ENCODE assay signal across 9 mouse cellular contexts in genomic region chr6:117825369-117825768, GRCm38 (mm10). TPM values are rescaled to one million over a fixed set of nuclear protein-coding genes. Genes with fewer than 3 reads are reported as not detected.
A peak's percentile ranks its signal among the peaks of the same experiment; 100 is the strongest.
DNase-seq lines count a peak whose midpoint lies in the region; ATAC-seq and TF ChIP-seq lines count a peak whose summit lies in the region.
"Had no signal": no experiment of that assay in that cellular context is flagged by ENCODE, and none has a peak within 500 bp of the region (broad histone marks: within the 10 kb centered on the region; RNA-seq: fewer than 3 reads in every experiment).

No protein-coding gene starts in this region.

- no peak overlapping the region for H3K27ac ChIP-seq in testis, adult 2 months (ENCODE audit: control insufficient read depth, insufficient read depth, low read depth, low read length)
- no peak overlapping the region for H3K27ac ChIP-seq in forebrain, embryonic 14.5 days (ENCODE audit: low read depth, low read length)
- no peak overlapping the region for H3K27ac ChIP-seq in hindbrain, embryonic 15.5 days (replicated peaks)
- H3K27ac ChIP-seq in midbrain, embryonic 12.5 days (replicated peaks): no peak overlapping the region
- H3K27ac ChIP-seq: embryonic facial prominence, embryonic 13.5 days had no signal

- peaks cover 10% of the 10 kb centered on the region for H3K4me1 ChIP-seq in testis, adult 2 months (ENCODE audit: control insufficient read depth, insufficient read depth, low read length)
- no peaks in the 10 kb centered on the region for H3K4me1 ChIP-seq in forebrain, embryonic 14.5 days (ENCODE audit: control insufficient read depth, insufficient read depth, low read length)
- H3K4me1 ChIP-seq in hindbrain, embryonic 15.5 days (replicated peaks): no peaks in the 10 kb centered on the region
- no peaks in the 10 kb centered on the region for H3K4me1 ChIP-seq in midbrain, embryonic 12.5 days

- TF ChIP-seq CTCF in testis, adult 2 months (IDR thresholded peaks at IDR 0.05; ENCODE audit: control insufficient read depth, insufficient read depth, insufficient replicate concordance, low read depth, low read length): peak; percentile 53; the same call in 1 of the 2 replicates

- WGBS in forebrain, embryonic 14.5 days: 18% methylated on average over 4 of the region's 4 CpGs
- WGBS in hindbrain, embryonic 15.5 days: 15% methylated on average over 4 of the region's 4 CpGs
- WGBS in midbrain, embryonic 12.5 days: 19% methylated on average over 4 of the region's 4 CpGs

- no peak overlapping the region for H3K9ac ChIP-seq in forebrain, embryonic 14.5 days (ENCODE audit: low read length)
- H3K9ac ChIP-seq in hindbrain, embryonic 15.5 days: no peak overlapping the region
- no peak overlapping the region for H3K9ac ChIP-seq in midbrain, embryonic 12.5 days (replicated peaks)
- H3K9ac ChIP-seq: embryonic facial prominence, embryonic 13.5 days had no signal

- no peaks in the 10 kb centered on the region for H3K9me3 ChIP-seq in forebrain, embryonic 14.5 days (replicated peaks; ENCODE audit: control insufficient read depth, low read length)
- H3K9me3 ChIP-seq in hindbrain, embryonic 15.5 days: no peaks in the 10 kb centered on the region
- H3K9me3 ChIP-seq in midbrain, embryonic 12.5 days: no peaks in the 10 kb centered on the region
- H3K9me3 ChIP-seq: embryonic facial prominence, embryonic 13.5 days had no signal

- intact Hi-C loops in left cerebral cortex, postnatal 14 days (cut with DNase I): loop anchor here (1.0 to 5.0 kb wide), 3 partner anchors 657 to 1173 kb away; partner anchors contain the start of genes Cxcl12 and Depp1

- H3K4me2 ChIP-seq in forebrain, embryonic 14.5 days (ENCODE audit: low read length): no peak overlapping the region
- H3K4me2 ChIP-seq in hindbrain, embryonic 15.5 days: no peak overlapping the region
- no peak overlapping the region for H3K4me2 ChIP-seq in midbrain, embryonic 12.5 days (replicated peaks)
- H3K4me2 ChIP-seq: embryonic facial prominence, embryonic 13.5 days had no signal

- 0 out of 2 replicates have a peak, but pooled peaks have one; percentile 58 for ATAC-seq in cerebellum, adult (ENCODE audit: insufficient number of reproducible peaks, low FRiP score, low TSS enrichment)
- peak; percentile 80 for ATAC-seq in forebrain, embryonic 14.5 days
- peak; percentile 71; the same call in 1 of the 2 replicates for ATAC-seq in hindbrain, embryonic 15.5 days (ENCODE audit: low FRiP score, low read depth)
- peak; percentile 71; the same call in 1 of the 2 replicates for ATAC-seq in midbrain, embryonic 12.5 days (ENCODE audit: low FRiP score, low read depth)

- TF ChIP-seq POLR2A in testis, adult 2 months (IDR thresholded peaks at IDR 0.05; ENCODE audit: control insufficient read depth, low read depth, low read length): no peak

- no peak for DNase-seq in testis, postnatal 14 days (ENCODE audit: low spot score)
- DNase-seq in forebrain, embryonic 14.5 days (ENCODE audit: low spot score): peak; percentile 87
- peak; percentile 46 to 71 for DNase-seq in left cerebral cortex, postnatal 14 days (ENCODE audit: low spot score in 2 of 2)
- peak; percentile 79 for DNase-seq in splenic B cell, adult 2 months (ENCODE audit: low read depth, low spot score)

- no peak overlapping the region for H3K4me3 ChIP-seq in testis, adult 2 months (ENCODE audit: control insufficient read depth, low read depth, low read length)
- no peak overlapping the region for H3K4me3 ChIP-seq in forebrain, embryonic 14.5 days (ENCODE audit: low read depth, low read length)
- no peak overlapping the region for H3K4me3 ChIP-seq in hindbrain, embryonic 15.5 days
- H3K4me3 ChIP-seq in midbrain, embryonic 12.5 days: no peak overlapping the region
- H3K4me3 ChIP-seq: embryonic facial prominence, embryonic 13.5 days had no signal

- no peaks in the 10 kb centered on the region for H3K36me3 ChIP-seq in testis, adult 2 months (ENCODE audit: control insufficient read depth, insufficient read depth, low read length)
- no peaks in the 10 kb centered on the region for H3K36me3 ChIP-seq in forebrain, embryonic 14.5 days (ENCODE audit: control insufficient read depth, insufficient read depth, low read length)
- no peaks in the 10 kb centered on the region for H3K36me3 ChIP-seq in hindbrain, embryonic 15.5 days
- H3K36me3 ChIP-seq in midbrain, embryonic 12.5 days: no peaks in the 10 kb centered on the region
- H3K36me3 ChIP-seq in splenic B cell, adult 2 months (ENCODE audit: control insufficient read depth, insufficient read depth, low read length, poor library complexity, severe bottlenecking): no peaks in the 10 kb centered on the region
- H3K36me3 ChIP-seq: embryonic facial prominence, embryonic 13.5 days had no signal

- H3K27me3 ChIP-seq in testis, adult 2 months (ENCODE audit: control insufficient read depth, insufficient read depth, low read length): no peaks in the 10 kb centered on the region
- H3K27me3 ChIP-seq in forebrain, embryonic 14.5 days (replicated peaks; ENCODE audit: control insufficient read depth, insufficient read depth, low read length): no peaks in the 10 kb centered on the region
- H3K27me3 ChIP-seq in hindbrain, embryonic 15.5 days: peaks cover 3% of the 10 kb centered on the region; the same call in 1 of the 2 replicates
- peaks cover 71% of the 10 kb centered on the region for H3K27me3 ChIP-seq in midbrain, embryonic 12.5 days
- H3K27me3 ChIP-seq in splenic B cell, adult 2 months (ENCODE audit: control insufficient read depth, insufficient read depth, low read length, poor library complexity, severe bottlenecking): no peaks in the 10 kb centered on the region

RNA-seq across cellular contexts. Expression of gene Zfp637, which starts 15.6 kb away (rescaled TPM):
- polyA plus RNA-seq in testis, adult 2 months (2012; rRNA removed): 6.0 and 8.6 TPM in 2 replicates
- 244 and 252 TPM in 2 replicates for polyA plus RNA-seq in forebrain, embryonic 14.5 days (2014; fragmentation: Nextera tagmentation; extraction: Ambion mirVana)
- 133 and 137 TPM in 2 replicates for polyA plus RNA-seq in hindbrain, embryonic 15.5 days (2015; fragmentation: Nextera tagmentation; extraction: Ambion mirVana)
- total RNA-seq in left cerebral cortex, postnatal 14 days (2021): 10 to 100 TPM; 58.4 to 58.9 TPM
- polyA plus RNA-seq in midbrain, embryonic 12.5 days (2016; fragmentation: Nextera tagmentation; extraction: Ambion mirVana): 118 and 134 TPM in 2 replicates

RNA-seq across cellular contexts. Expression of gene Zfp239, which starts 36.5 kb away (rescaled TPM):
- polyA plus RNA-seq in testis, adult 2 months (2012; rRNA removed): 4.6 TPM in 2 replicates
- polyA plus RNA-seq in forebrain, embryonic 14.5 days (2014; fragmentation: Nextera tagmentation; extraction: Ambion mirVana): 14.9 and 15.3 TPM in 2 replicates
- polyA plus RNA-seq in hindbrain, embryonic 15.5 days (2015; fragmentation: Nextera tagmentation; extraction: Ambion mirVana): 13.5 and 16.9 TPM in 2 replicates
- 10 to 100 TPM; 40.2 to 46.0 TPM for total RNA-seq in left cerebral cortex, postnatal 14 days (2021)
- polyA plus RNA-seq in midbrain, embryonic 12.5 days (2016; fragmentation: Nextera tagmentation; extraction: Ambion mirVana): 11.4 and 12.7 TPM in 2 replicates

Comparison
In these comparisons a context has a peak if more than half of its experiments do, and no peak if none do; other contexts are left out.
1. RNA of gene Zfp637, which starts 15.6 kb away (polyA plus RNA-seq): 244 to 252 TPM in forebrain, embryonic 14.5 days, 133 to 137 TPM in hindbrain, embryonic 15.5 days and 118 to 134 TPM in midbrain, embryonic 12.5 days; 6.0 to 8.6 TPM in testis, adult 2 months; every median in the first group is over 10 times any median in the second.
2. Peak in every context shown above with its lines, with median percentiles within 50 percentile points of each other: ATAC-seq.